Mouse (Mus musculus) ES-E14 (cell line): ENCODE results near the gene Slc25a4.

Source experiments
- CHD2 ChIP-seq: IDR thresholded peaks from 2 replicates; pipeline ENCODE4 v1.6.1; 2014; ENCODE audit warnings: mild to moderate bottlenecking, low read depth, low read length, inconsistent platforms
- HCFC1 ChIP-seq: IDR thresholded peaks from 2 replicates; pipeline ENCODE4 v1.6.1; 2012; ENCODE audit warnings: low read length, inconsistent platforms, borderline replicate concordance; ENCODE audit not compliant: insufficient read depth
- MAFK ChIP-seq: IDR thresholded peaks from 2 replicates; pipeline ENCODE4 v1.6.1; 2014; ENCODE audit warnings: mild to moderate bottlenecking, low read depth, low read length, inconsistent platforms; ENCODE audit not compliant: insufficient read depth
- ZC3H11A ChIP-seq: IDR thresholded peaks from 2 replicates; pipeline ENCODE4 v1.6.1; 2012; ENCODE audit warnings: low read depth, mild to moderate bottlenecking, inconsistent platforms, low read length, borderline replicate concordance
- ZNF384 ChIP-seq: IDR thresholded peaks from 2 replicates; pipeline ENCODE4 v1.6.1; 2012; ENCODE audit warnings: low read depth, low read length, inconsistent platforms

DNA sequence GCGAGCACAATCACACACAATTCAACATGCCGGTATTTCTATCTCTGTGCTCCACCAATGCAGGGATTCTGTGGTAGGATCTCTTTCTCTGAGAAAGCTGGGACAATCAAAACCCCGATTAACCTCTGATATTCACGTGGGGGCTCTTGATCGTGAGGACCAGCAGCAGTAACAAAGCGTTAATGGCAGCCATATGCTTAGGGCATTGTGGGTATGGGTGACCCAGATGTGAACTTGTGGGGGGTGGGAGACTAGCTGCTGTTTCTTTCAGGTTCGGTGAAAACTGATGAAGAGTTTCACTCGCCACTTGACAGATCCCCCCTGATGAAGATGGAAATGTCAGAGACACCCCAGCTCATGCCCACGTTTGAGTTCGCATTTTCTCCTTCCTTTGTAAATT is 40.5 kb upstream of the Slc25a4 start:
- no peak for TF ChIP-seq ZC3H11A
- TF ChIP-seq HCFC1, result no peak
- TF ChIP-seq CHD2, result no peak
- TF ChIP-seq MAFK, result no peak
- no peak for TF ChIP-seq ZNF384
